Mouse (Mus musculus) heart, adult 2 months (tissue): ENCODE results near the gene Tmem131l. TPM values are rescaled to one million over a fixed set of nuclear protein-coding genes. Genes with fewer than 3 reads are reported as not detected.

Experiments
- DNase-seq, 2 experiments: peaks; one replicate each; pipeline ENCODE4 v3.0.0; 2021
- H3K27ac ChIP-seq: fragments of 200-600 bp; 2 replicates; pipeline ENCODE4 v1.8.1; 2022
- H3K27me3 ChIP-seq: fragments of 200-500 bp; 2 replicates; pipeline ENCODE4 v1.6.1; 2012; ENCODE audit warnings: mild to moderate bottlenecking, low read length, inconsistent platforms, mixed read lengths; ENCODE audit not compliant: control insufficient read depth, insufficient read depth
- H3K36me3 ChIP-seq: fragments of 200-500 bp; 2 replicates; pipeline ENCODE4 v1.6.1; 2012; ENCODE audit warnings: low read length, inconsistent platforms; ENCODE audit not compliant: control insufficient read depth, insufficient read depth
- H3K4me1 ChIP-seq: fragments of 200-500 bp; 2 replicates; pipeline ENCODE4 v1.6.1; 2011; ENCODE audit warnings: low read length; ENCODE audit not compliant: control insufficient read depth, insufficient read depth
- H3K4me3 ChIP-seq: fragments of 200-600 bp; 2 replicates; pipeline ENCODE4 v1.8.1; 2022
- H3K79me2 ChIP-seq: fragments of 200-500 bp; replicated peaks from 2 replicates; pipeline ENCODE4 v1.6.1; 2012; ENCODE audit warnings: mild to moderate bottlenecking, inconsistent platforms, low read length, moderate library complexity, mixed read lengths; ENCODE audit not compliant: control insufficient read depth, insufficient read depth
- H3K9ac ChIP-seq: fragments of 200-500 bp; 2 replicates; pipeline ENCODE4 v1.6.1; 2012; ENCODE audit warnings: low read depth, mild to moderate bottlenecking, control low read depth, inconsistent platforms, low read length, mixed read lengths
- CTCF ChIP-seq: fragments of 200-600 bp; IDR thresholded peaks from 2 replicates; pipeline ENCODE4 v1.8.1; 2022; ENCODE audit warnings: antibody characterized with exemption, mild to moderate bottlenecking, moderate library complexity
- EP300 ChIP-seq: fragments of 200-500 bp; IDR thresholded peaks from 2 replicates; pipeline ENCODE4 v1.6.1; 2011; ENCODE audit warnings: low read depth, low read length, control low read depth; ENCODE audit not compliant: insufficient read depth
- POLR2A ChIP-seq: fragments of 200-500 bp; IDR thresholded peaks from 2 replicates; pipeline ENCODE4 v1.6.1; 2011; ENCODE audit warnings: mild to moderate bottlenecking, low read depth, low read length, control low read depth; ENCODE audit not compliant: insufficient read depth
- WGBS: fragments of 180-500 bp; shearing (Covaris S2); methylation state at CpG from one replicate; pipeline ENCODE4 v1.1.7; 2018; 5-methylcytosine and 5-hydroxymethylcytosine counted together
- intact Hi-C: fragments of 180-260 bp; cut with DNase I; formaldehyde crosslinking; loops from one replicate; pipeline ENCODE4 v1.15.1; 2025
- polyA plus RNA-seq: library from polyadenylated mRNA; depleted of rRNA; stranded (reverse); fragments of >200 nt; gene quantifications from 2 replicates; pipeline ENCODE4 v1.2.3, GENCODE M21; 2012
- total RNA-seq, 2 experiments: library from RNA; stranded (reverse); gene quantifications; 2 replicates each; pipeline ENCODE4 v1.2.3; 2021

Tmem131l gene
- total and polyA plus RNA-seq, 3 experiments: 17.3 to 23.4 (median 22.0) TPM

GRCm38 (mm10) chr3:84002433-84003090, 37.4 kb downstream of the Tmem131l start:
- Histone ChIP-seq H3K79me2 (no peaks in the 10 kb centered on the region; the same call in 1 of the 2 replicates), H3K4me1 (no peaks in the 10 kb centered on the region), H3K9ac (no peak overlapping the region), H3K27ac (no peak overlapping the region), H3K4me3 (no peak overlapping the region), H3K36me3 (no peaks in the 10 kb centered on the region), H3K27me3 (no peaks in the 10 kb centered on the region)
- DNase-seq: no peak
- TF ChIP-seq POLR2A: no peak
- no peak for TF ChIP-seq EP300
- no peak for TF ChIP-seq CTCF
- intact Hi-C loops: loop anchor here (5.0 kb wide), 1 partner anchor 35 kb away; no protein-coding TSS in a partner anchor
- 61% methylated on average over 6 of the region's 6 CpGs for WGBS

GRCm38 (mm10) chr3:83997563-83997962, 42.4 kb downstream of the Tmem131l start:
- Histone ChIP-seq H3K4me1 (peaks cover 16% of the 10 kb centered on the region), H3K27me3 (no peaks in the 10 kb centered on the region), H3K27ac (peak overlapping the region; percentile 76), H3K9ac (no peak overlapping the region), H3K79me2 (no peaks in the 10 kb centered on the region; the same call in 1 of the 2 replicates), H3K36me3 (peaks cover 4% of the 10 kb centered on the region; the same call in 1 of the 2 replicates), H3K4me3 (no peak overlapping the region)
- TF ChIP-seq CTCF (no peak), EP300 (no peak), POLR2A (no peak)
- 81% methylated on average over 5 of the region's 5 CpGs for WGBS
- DNase-seq: no peak
- intact Hi-C loops: no loop called here

- H3K27me3 ChIP-seq: no peaks in the 10 kb centered on the region
- H3K27ac ChIP-seq: peak overlapping the region; percentile 76
- no peaks in the 10 kb centered on the region; the same call in 1 of the 2 replicates for H3K79me2 ChIP-seq
- 68% methylated on average over 3 of the region's 3 CpGs for WGBS
- TF ChIP-seq POLR2A (no peak), CTCF (no peak), EP300 (peak; percentile 56; the same call in 1 of the 2 replicates)
- H3K36me3 ChIP-seq: peaks cover 4% of the 10 kb centered on the region; the same call in 1 of the 2 replicates
- no peak for DNase-seq
- no peak overlapping the region for H3K4me3 ChIP-seq
- no peak overlapping the region for H3K9ac ChIP-seq
- intact Hi-C loops: no loop called here
- H3K4me1 ChIP-seq: peaks cover 16% of the 10 kb centered on the region
These were observed 42.9 kb downstream of the Tmem131l start for GRCm38 (mm10) chr3:83997036-83997435.

GRCm38 (mm10) chr3:83996086-83996485, 43.9 kb downstream of the Tmem131l start:
- H3K27ac ChIP-seq: peak overlapping the region; percentile 76
- TF ChIP-seq POLR2A (0 out of 2 replicates have a peak, but pooled peaks have one; percentile 26), CTCF (no peak), EP300 (peak; percentile 45; the same call in 1 of the 2 replicates)
- no peak overlapping the region for H3K9ac ChIP-seq
- H3K27me3 ChIP-seq: no peaks in the 10 kb centered on the region
- intact Hi-C loops: no loop called here
- peaks cover 4% of the 10 kb centered on the region; the same call in 1 of the 2 replicates for H3K36me3 ChIP-seq
- 54% methylated on average over 6 of the region's 6 CpGs for WGBS
- DNase-seq: peak in 1 of 2 experiments; percentile 32
- H3K4me1 ChIP-seq: peaks cover 16% of the 10 kb centered on the region
- no peak overlapping the region for H3K4me3 ChIP-seq
- no peaks in the 10 kb centered on the region for H3K79me2 ChIP-seq

- Histone ChIP-seq H3K4me3 (no peak overlapping the region), H3K4me1 (peaks cover 16% of the 10 kb centered on the region), H3K27me3 (no peaks in the 10 kb centered on the region), H3K79me2 (0 out of 2 replicates have a peak, but pooled peaks cover 1% of the 10 kb centered on the region), H3K36me3 (peaks cover 4% of the 10 kb centered on the region; the same call in 1 of the 2 replicates), H3K9ac (no peak overlapping the region; the same call in 1 of the 2 replicates), H3K27ac (peak overlapping the region; percentile 76)
- no peak for TF ChIP-seq EP300
- no peak for TF ChIP-seq CTCF
- no peak for TF ChIP-seq POLR2A
- 45% methylated on average over 9 of the region's 9 CpGs for WGBS
- DNase-seq: peak in 1 of 2 experiments; percentile 60
- intact Hi-C loops: no loop called here
These were observed 44.6 kb downstream of the Tmem131l start for GRCm38 (mm10) chr3:83995254-83995830.
